Mouse (Mus musculus) cerebellum, adult 2 months (tissue): ENCODE results near the gene Zbtb9.

Experiments used
- CTCF ChIP-seq: fragments of 200-500 bp; IDR thresholded peaks from 2 replicates; pipeline ENCODE4 v1.5.1; 2011; ENCODE audit warnings: low read depth, mild to moderate bottlenecking, control low read depth, low read length, moderate library complexity, borderline replicate concordance; ENCODE audit not compliant: insufficient read depth
- POLR2A ChIP-seq: fragments of 200-500 bp; IDR thresholded peaks from 2 replicates; pipeline ENCODE4 v1.6.1; 2011; ENCODE audit warnings: low read length, control low read depth, borderline replicate concordance; ENCODE audit not compliant: insufficient read depth

DNA sequence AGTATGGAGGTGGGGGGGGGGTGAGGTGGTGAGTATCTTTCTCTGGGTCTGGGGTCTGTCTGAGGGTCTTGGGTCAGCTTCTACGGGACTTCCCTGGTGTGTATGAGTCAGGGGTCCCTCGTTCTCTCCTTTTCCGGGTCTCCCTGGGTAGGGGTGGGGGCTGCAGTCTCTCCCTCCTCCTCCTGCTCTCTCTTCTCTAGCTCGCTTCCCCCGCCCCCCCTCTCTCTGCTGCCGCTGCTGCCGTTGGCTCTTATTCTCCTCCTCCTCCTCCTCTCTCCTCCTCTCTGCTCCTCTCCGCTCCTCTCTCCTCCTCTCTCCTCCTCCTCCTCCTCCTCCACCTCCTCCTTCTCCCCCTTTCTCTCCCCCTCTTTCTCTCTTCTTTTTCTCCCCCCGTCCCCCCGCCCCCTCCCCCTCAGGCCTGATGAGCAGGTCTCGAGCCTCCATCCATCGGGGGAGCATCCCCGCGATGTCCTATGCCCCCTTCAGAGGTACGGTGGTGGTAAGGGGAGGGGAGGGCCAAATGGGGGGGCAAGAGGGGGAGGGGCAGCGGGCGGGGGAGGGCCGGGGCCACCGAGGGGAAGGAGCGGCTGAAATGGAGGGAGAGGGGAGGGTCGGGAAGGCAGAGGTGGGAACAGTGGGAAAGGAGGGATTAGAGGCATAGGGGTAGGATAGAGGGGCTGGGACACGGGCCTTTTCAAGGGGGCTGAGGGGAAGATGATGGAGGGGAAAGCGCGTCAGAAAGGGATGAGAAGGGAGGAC lies 31.8 kb upstream of the Zbtb9 start, which contains the start of gene Syngap1:
- TF ChIP-seq CTCF (no peak), POLR2A (peak; percentile 35; the same call in 1 of the 2 replicates)
